Mouse (Mus musculus) A20 (cell line): ENCODE data around the gene Boll.

Source experiments
- DNase-seq: peaks from one replicate; pipeline ENCODE4 v3.0.0-alpha.2; 2011; ENCODE audit warnings: low read depth, low spot score

The Boll gene

DNA sequence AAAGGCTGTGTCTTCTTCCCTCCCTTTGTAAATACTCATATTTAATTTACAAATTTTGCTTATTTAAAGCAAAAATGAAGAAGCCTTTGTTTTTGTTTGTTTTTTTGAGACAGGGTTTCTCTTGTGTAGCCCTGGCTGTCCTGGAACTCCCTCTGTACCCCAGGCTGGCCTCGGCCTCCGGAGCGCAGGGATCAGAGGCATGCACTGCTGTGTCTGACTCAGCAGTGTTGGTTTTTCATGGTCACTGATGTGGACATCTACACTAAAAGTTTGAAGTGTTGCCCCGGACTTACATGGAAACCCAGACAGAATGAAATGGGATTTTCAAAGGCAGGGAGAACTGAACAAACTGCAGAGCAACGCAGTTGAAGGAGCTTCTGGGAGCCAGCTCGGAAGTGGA, 155.7 kb downstream of the Boll start:
- no peak for DNase-seq

DNA sequence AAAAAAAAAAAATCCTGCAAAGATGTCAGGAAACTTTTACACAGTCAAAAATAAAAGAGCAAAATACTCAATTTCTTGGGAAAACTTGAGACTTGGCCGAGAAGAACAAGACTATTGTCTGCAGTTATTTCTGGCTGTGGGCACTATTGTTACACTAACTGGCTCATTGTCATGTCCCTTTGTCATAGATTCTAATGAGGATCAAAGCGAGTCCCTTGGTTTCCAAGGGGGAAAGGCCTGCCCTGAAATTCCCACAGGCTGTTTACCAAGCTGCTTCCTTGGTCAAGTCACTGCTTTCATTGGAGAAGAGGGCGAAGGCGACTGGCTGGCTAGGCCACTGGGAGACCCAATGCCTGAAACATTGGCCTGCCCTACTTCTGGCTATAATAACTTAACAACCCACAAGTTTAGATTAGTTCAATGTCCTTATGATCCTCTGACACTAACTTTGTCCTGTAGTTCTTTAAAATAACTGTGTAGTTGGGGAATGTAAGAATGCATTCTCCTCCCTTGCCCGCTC, 157.4 kb downstream of the Boll start:
- no peak for DNase-seq

DNA sequence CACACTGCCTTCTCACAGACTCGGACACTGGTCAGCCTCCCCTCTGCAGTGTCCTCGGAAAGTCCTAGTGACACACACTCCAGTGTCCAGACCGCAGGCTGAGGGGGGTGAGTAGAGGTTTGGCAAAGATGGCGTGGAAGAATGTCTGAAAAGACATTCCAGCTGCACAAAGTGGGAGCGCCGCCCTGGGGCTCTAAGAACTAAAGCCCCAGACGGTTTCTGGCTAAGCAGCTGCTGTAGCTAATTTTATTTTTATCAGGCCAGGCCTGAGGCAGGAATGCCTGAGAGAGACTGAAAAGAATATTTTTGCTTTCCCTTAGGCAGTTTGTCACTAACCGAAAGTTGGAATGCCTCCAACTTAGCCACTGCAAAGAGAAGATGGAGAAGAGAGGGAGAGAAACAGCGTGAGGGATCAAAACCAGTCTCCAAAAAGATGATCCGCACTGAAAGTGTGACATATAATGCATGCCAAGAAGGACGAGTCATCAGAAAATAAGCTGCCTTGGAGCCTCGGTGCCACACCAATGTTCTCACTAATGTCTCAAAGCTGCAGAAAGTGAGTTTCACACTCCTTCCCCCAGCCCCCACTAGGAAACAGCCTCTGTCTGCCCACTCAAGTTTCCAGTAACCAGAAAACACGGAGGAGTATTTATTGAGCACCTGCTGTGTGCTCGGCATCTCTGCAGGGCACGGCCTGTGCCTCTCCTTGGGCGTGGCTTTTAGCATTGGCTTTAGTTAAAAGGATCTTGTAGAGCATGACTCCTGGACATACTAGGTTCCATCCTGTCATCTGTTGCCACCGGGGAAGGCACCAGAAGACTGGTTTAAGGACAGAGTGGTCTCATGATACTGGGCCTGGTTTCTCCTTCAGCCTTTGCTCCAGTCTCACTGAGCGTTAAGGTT, 161.2 kb downstream of the Boll start:
- no peak for DNase-seq

DNA sequence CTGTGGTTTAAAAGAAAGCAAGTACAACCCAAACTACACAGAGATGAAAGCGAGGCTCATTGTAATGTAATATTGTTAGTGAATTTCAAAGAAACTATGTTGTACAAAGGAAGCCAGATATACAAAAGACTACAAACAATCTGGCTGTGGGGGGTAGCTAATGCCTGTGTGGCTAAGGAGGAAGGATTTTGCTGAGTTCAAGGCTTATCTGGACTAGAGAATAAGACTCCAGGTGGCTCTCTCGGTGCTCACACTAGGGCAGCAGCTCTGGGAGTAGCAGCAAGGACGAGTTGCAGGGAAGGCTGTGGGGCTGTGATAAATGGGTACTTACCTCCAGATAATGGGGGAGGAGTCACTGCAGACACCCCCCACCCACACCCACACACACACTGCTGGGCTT, 164.6 kb downstream of the Boll start:
- DNase-seq, result no peak
